Mouse (Mus musculus) intestine, postnatal 0 days (tissue): Measurements from ENCODE around the gene Lifr. TPM values are rescaled to one million over a fixed set of nuclear protein-coding genes. Genes with fewer than 3 reads are reported as not detected.

Source experiments
- ATAC-seq: fragments of 200-750 bp; cut with Nextera tagmentation; 2 replicates; pipeline ENCODE4 v1.8.0; 2017; ENCODE audit warnings: mild to moderate bottlenecking, moderate TSS enrichment, moderate library complexity
- H3K27ac ChIP-seq: fragments of 300-500 bp; sonication (generic); 2 replicates; pipeline ENCODE4 v1.5.1; 2014; ENCODE audit warnings: mild to moderate bottlenecking, low read depth, low read length, moderate library complexity
- H3K27me3 ChIP-seq: fragments of 300-500 bp; sonication (generic); replicated peaks from 2 replicates; pipeline ENCODE4 v1.6.1; 2014; ENCODE audit warnings: low read length, mixed read lengths; ENCODE audit not compliant: control insufficient read depth, insufficient read depth
- H3K36me3 ChIP-seq: fragments of 300-500 bp; sonication (generic); 2 replicates; pipeline ENCODE4 v1.6.1; 2014; ENCODE audit warnings: mild to moderate bottlenecking, moderate library complexity; ENCODE audit not compliant: control insufficient read depth, insufficient read depth
- H3K4me1 ChIP-seq: fragments of 300-500 bp; sonication (generic); replicated peaks from 2 replicates; pipeline ENCODE4 v1.6.1; 2014; ENCODE audit warnings: antibody characterized with exemption, low read length, mixed read lengths; ENCODE audit not compliant: control insufficient read depth, insufficient read depth
- H3K4me2 ChIP-seq: fragments of 300-500 bp; sonication (generic); replicated peaks from 2 replicates; pipeline ENCODE4 v1.6.1; 2014; ENCODE audit warnings: low read depth, mild to moderate bottlenecking, moderate library complexity
- H3K4me3 ChIP-seq: fragments of 300-500 bp; sonication (generic); 2 replicates; pipeline ENCODE4 v1.5.1; 2014; ENCODE audit warnings: low read depth, low read length
- H3K9ac ChIP-seq: fragments of 300-500 bp; sonication (generic); 2 replicates; pipeline ENCODE4 v1.6.1; 2014; ENCODE audit warnings: mild to moderate bottlenecking, low read depth, low read length
- H3K9me3 ChIP-seq: fragments of 300-500 bp; sonication (generic); 2 replicates; pipeline ENCODE4 v1.6.1; 2016; ENCODE audit warnings: mixed run types; ENCODE audit not compliant: control insufficient read depth
- CTCF ChIP-seq: sonication (generic); IDR thresholded peaks from 2 replicates; pipeline ENCODE4 v1.5.1; 2016; ENCODE audit warnings: low read depth, mild to moderate bottlenecking, control low read depth, antibody characterized with exemption, moderate library complexity
- WGBS: fragments of 180-500 bp; shearing (Covaris S2); extraction: QIAGEN DNeasy Blood & Tissue Kit; methylation state at CpG from one replicate; pipeline ENCODE4 v1.1.7; 2014; 5-methylcytosine and 5-hydroxymethylcytosine counted together
- polyA plus RNA-seq: library from polyadenylated mRNA; unstranded; fragments of >200 nt; fragmentation: Nextera tagmentation; extraction: Ambion mirVana; gene quantifications from 2 replicates; pipeline ENCODE4 v1.2.1, GENCODE M21; 2015

The Lifr gene
- polyA plus RNA-seq, 1 experiment from 2014 or later, result 6.3 TPM

DNA sequence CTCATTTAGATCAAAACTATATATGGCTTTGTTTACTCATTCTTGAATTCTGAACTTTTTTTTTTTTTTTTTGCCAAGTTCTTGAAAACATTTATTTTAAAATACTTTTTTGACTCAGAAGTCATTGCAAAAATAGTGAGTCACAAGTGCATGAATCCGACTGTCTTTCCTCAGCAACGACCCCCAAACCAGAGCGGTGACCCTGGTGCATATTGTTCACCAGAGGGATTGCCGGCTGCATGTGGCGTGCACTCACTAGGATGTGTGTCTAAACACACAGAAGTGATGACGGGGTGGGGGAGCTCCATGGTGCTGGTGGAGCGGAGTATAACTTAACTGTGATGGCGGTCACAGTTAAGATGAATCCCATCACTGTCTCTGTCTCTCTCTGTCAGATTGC lies 83.4 kb downstream of the Lifr start:
- Histone ChIP-seq H3K4me1 (no peaks in the 10 kb centered on the region), H3K27ac (no peak overlapping the region), H3K4me2 (no peak overlapping the region), H3K9me3 (no peaks in the 10 kb centered on the region), H3K36me3 (no peaks in the 10 kb centered on the region; the same call in 1 of the 2 replicates), H3K9ac (no peak overlapping the region), H3K27me3 (no peaks in the 10 kb centered on the region), H3K4me3 (no peak overlapping the region)
- ATAC-seq, result no peak
- 91% methylated on average over 8 of the region's 8 CpGs for WGBS
- no peak for TF ChIP-seq CTCF

DNA sequence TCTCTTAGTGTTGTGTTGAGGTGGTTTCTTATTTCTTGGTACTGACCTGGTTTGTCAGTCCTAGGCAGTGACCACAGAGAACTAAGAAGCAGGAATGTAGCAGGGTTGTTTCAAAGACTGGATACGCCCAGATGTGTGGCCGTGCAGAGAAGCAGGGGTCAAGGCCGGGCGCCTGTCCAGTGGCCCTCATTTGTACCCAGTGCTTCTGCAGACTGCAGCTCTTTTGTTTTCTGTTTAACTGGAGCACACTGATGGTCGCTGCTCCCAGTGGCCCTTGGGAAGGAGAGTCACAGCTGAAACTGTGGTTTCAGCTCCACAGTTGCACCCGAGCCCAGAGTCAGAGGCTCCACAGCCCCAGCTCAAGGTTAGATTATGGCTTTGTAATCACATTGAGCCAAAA lies 90.2 kb downstream of the Lifr start:
- WGBS, result 74% methylated on average over 6 of the region's 6 CpGs
- no peak for ATAC-seq

DNA sequence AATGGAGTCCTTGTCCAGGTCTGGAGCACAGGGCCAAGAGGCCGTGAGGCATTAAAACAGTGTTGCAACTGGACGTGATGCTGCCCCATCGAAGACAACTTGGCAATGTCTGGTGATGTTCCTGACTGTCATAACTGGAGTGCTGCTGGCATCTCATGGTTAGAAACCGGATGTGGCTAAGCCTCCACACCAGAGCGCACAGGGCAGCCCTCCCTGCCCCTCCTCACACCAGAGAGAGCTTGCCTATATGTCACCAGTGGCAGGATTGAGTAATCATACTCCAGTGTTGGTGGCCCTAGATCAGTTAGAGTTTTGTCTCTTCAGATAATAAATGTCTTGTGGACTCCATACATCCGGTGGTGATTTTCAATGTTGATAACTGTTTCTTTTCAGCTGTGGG lies 97.3 kb downstream of the Lifr start:
- H3K27ac ChIP-seq, result no peak overlapping the region
- no peak for TF ChIP-seq CTCF
- H3K4me2 ChIP-seq, result no peak overlapping the region
- peaks cover 12% of the 10 kb centered on the region; the same call in 1 of the 2 replicates for H3K36me3 ChIP-seq
- no peak overlapping the region for H3K9ac ChIP-seq
- WGBS, result 88% methylated on average over 6 of the region's 6 CpGs
- no peak for ATAC-seq
- H3K27me3 ChIP-seq, result no peaks in the 10 kb centered on the region
- no peak overlapping the region for H3K4me3 ChIP-seq
- no peaks in the 10 kb centered on the region for H3K4me1 ChIP-seq
- no peaks in the 10 kb centered on the region for H3K9me3 ChIP-seq

More for the DNA sequence above, 90.2 kb downstream of the Lifr start:
- Histone ChIP-seq H3K9ac (no peak overlapping the region), H3K27me3 (no peaks in the 10 kb centered on the region), H3K9me3 (no peaks in the 10 kb centered on the region), H3K4me1 (no peaks in the 10 kb centered on the region), H3K4me3 (no peak overlapping the region), H3K36me3 (peaks cover 15% of the 10 kb centered on the region), H3K27ac (no peak overlapping the region), H3K4me2 (no peak overlapping the region)
- no peak for TF ChIP-seq CTCF

DNA sequence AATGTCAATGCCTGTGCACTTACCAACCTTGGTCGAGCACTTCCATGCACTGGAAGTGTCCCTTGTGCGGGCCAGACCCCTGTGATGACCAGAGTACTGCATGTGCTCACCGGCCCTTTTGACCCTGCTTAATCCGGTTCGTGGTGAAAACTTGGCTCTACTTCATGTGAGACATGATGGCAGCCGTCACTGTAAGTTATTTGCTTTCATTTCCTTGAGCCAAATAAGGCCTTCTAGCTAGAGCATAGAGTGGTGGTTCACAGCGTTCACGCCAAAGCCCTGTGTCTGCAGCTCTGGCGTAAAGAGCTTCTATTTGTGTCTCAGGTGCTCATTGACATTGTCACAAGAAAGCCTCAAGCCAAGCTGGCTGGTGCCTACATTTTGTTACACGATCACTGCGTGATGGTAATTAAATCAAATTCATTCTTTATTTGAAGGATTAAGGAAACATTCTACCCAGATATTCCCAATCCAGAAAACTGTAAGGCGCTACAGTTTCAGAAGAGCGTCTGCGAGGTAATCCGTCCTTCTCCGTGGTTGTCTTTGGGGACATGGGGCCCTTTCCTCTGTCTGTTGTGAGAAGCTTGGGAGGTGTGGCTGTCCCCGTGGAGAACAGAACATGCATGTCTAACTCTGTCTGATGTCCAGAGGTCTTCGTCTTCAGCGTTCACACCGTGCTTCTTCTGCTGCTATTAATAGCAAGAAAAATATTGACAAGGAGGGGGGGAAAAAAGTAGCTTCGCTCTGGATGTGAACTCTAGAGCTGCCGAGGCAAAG lies 99.5 kb downstream of the Lifr start:
- no peak for ATAC-seq
- Histone ChIP-seq H3K36me3 (peaks cover 7% of the 10 kb centered on the region; the same call in 1 of the 2 replicates), H3K9me3 (no peaks in the 10 kb centered on the region), H3K27ac (no peak overlapping the region), H3K4me2 (no peak overlapping the region), H3K4me1 (no peaks in the 10 kb centered on the region), H3K27me3 (no peaks in the 10 kb centered on the region), H3K9ac (no peak overlapping the region), H3K4me3 (no peak overlapping the region)
- 80% methylated on average over 22 of the region's 22 CpGs for WGBS
- no peak for TF ChIP-seq CTCF

DNA sequence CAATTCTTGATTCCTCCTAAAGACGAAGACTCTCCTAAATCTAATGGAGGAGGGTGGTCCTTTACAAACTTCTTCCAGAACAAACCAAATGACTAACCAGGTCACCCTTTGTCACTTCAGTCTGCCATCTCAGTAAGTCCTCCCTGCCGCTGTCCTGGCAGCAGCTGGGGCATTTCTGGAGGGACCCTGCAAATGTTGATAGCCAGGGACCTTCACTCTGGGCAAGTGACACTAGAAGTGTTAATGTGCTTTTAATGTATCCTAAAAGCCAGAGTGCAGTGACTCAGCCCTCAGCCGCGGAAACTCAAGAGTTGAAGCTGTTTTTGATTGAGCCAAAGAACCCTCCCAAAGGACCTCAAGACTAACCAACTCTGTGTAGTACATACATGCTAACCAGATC lies 100.7 kb downstream of the Lifr start:
- TF ChIP-seq CTCF, result no peak
- WGBS, result 92% methylated on average over 4 of the region's 4 CpGs
- no peak for ATAC-seq
- no peak overlapping the region for H3K27ac ChIP-seq
- H3K4me1 ChIP-seq, result no peaks in the 10 kb centered on the region
- H3K4me2 ChIP-seq, result no peak overlapping the region
- no peak overlapping the region for H3K4me3 ChIP-seq
- no peaks in the 10 kb centered on the region for H3K27me3 ChIP-seq
- peaks cover 6% of the 10 kb centered on the region; the same call in 1 of the 2 replicates for H3K36me3 ChIP-seq
- no peak overlapping the region for H3K9ac ChIP-seq
- no peaks in the 10 kb centered on the region for H3K9me3 ChIP-seq

DNA sequence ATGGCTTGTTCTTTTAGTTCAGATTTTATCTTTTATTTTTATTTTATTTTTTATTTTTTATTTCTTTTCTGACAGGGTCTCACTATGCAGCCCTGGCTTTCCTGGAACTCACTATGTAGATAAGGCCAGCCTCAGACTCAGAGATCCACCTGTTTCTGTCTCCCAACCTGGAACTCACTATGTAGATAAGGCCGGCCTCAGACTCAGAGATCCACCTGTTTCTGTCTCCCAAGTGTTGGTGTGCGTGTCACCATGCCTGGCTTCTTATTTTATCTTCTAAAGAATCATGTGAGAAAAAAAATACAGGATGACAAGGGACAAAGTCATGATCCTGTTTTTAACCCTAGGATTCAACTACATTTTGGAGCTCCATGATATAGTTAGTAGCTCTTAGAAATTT lies 102.2 kb downstream of the Lifr start:
- H3K4me2 ChIP-seq, result no peak overlapping the region
- H3K27ac ChIP-seq, result no peak overlapping the region
- no peak overlapping the region for H3K4me3 ChIP-seq
- H3K4me1 ChIP-seq, result no peaks in the 10 kb centered on the region
- H3K36me3 ChIP-seq, result peaks cover 6% of the 10 kb centered on the region; the same call in 1 of the 2 replicates
- TF ChIP-seq CTCF, result no peak
- WGBS, result 94% methylated on average over 2 of the region's 2 CpGs
- no peaks in the 10 kb centered on the region for H3K9me3 ChIP-seq
- ATAC-seq, result no peak
- no peak overlapping the region for H3K9ac ChIP-seq
- H3K27me3 ChIP-seq, result no peaks in the 10 kb centered on the region
